Mouse (Mus musculus) midbrain, embryonic 12.5 days (tissue): ENCODE results near the gene Ankrd55. TPM values are rescaled to one million over a fixed set of nuclear protein-coding genes. Genes with fewer than 3 reads are reported as not detected.

Experiments
- ATAC-seq: fragments of 200-750 bp; cut with Nextera tagmentation; 2 replicates; pipeline ENCODE4 v1.8.0; 2017; ENCODE audit warnings: low read depth, moderate TSS enrichment, moderate library complexity; ENCODE audit not compliant: low FRiP score
- H3K27ac ChIP-seq: fragments of 300-500 bp; sonication (generic); replicated peaks from 2 replicates; pipeline ENCODE4 v1.5.1; 2016; ENCODE audit warnings: mild to moderate bottlenecking
- H3K27me3 ChIP-seq: fragments of 300-500 bp; sonication (generic); 2 replicates; pipeline ENCODE4 v1.6.1; 2016; ENCODE audit warnings: mild to moderate bottlenecking
- H3K36me3 ChIP-seq: fragments of 300-500 bp; sonication (generic); 2 replicates; pipeline ENCODE4 v1.6.1; 2016
- H3K4me1 ChIP-seq: fragments of 300-500 bp; sonication (generic); 2 replicates; pipeline ENCODE4 v1.6.1; 2016
- H3K4me2 ChIP-seq: fragments of 300-500 bp; sonication (generic); replicated peaks from 2 replicates; pipeline ENCODE4 v1.6.1; 2016; ENCODE audit warnings: mild to moderate bottlenecking, moderate library complexity
- H3K4me3 ChIP-seq: fragments of 300-500 bp; sonication (generic); 2 replicates; pipeline ENCODE4 v1.5.1; 2016; ENCODE audit warnings: mild to moderate bottlenecking
- H3K9ac ChIP-seq: fragments of 300-500 bp; sonication (generic); replicated peaks from 2 replicates; pipeline ENCODE4 v1.6.1; 2016; ENCODE audit warnings: mild to moderate bottlenecking, moderate library complexity
- H3K9me3 ChIP-seq: fragments of 300-500 bp; sonication (generic); 2 replicates; pipeline ENCODE4 v1.6.1; 2016; ENCODE audit warnings: mild to moderate bottlenecking
- WGBS: fragments of 180-500 bp; shearing (Covaris S2); methylation state at CpG from one replicate; pipeline ENCODE4 v1.1.7; 2016; 5-methylcytosine and 5-hydroxymethylcytosine counted together
- polyA plus RNA-seq: library from polyadenylated mRNA; unstranded; fragments of >200 nt; fragmentation: Nextera tagmentation; extraction: Ambion mirVana; gene quantifications from 2 replicates; pipeline ENCODE4 v1.2.1, GENCODE M21; 2016

Ankrd55 gene
- polyA plus RNA-seq, 1 experiment from 2014 or later, result 3.3 TPM

DNA sequence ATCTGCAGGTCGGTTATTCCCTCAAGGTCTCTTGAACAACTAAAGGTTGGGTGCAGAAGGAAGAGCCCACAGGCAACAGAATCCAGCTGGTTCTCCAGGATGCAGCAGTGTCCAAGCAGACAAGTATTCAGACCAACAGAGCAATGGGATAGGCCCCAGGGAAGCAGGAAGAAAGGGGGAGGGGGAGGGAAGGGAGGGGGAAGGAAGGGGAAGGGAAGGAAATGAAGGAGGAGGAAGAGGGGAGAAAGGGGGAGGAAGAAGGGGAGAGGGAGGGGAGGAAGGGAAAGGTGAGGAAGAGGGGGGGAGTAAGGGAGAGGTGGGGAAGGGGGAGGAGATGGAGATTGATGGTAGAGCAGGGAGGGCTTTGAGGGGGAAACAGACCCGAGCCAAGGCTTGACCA, 121.1 kb downstream of the Ankrd55 start:
- ATAC-seq, result no peak
- no peak overlapping the region for H3K4me3 ChIP-seq
- 84% methylated on average over 2 of the region's 2 CpGs for WGBS
- no peaks in the 10 kb centered on the region for H3K9me3 ChIP-seq
- no peaks in the 10 kb centered on the region for H3K27me3 ChIP-seq
- H3K36me3 ChIP-seq, result no peaks in the 10 kb centered on the region
- no peak overlapping the region for H3K9ac ChIP-seq
- no peak overlapping the region for H3K27ac ChIP-seq
- H3K4me2 ChIP-seq, result no peak overlapping the region
- no peaks in the 10 kb centered on the region for H3K4me1 ChIP-seq

- H3K9me3 ChIP-seq, result no peaks in the 10 kb centered on the region
- ATAC-seq, result no peak
- WGBS, result 77% methylated on average over 1 of the region's 1 CpGs
Measured at GRCm38 (mm10) chr13:112409851-112410250, 121.6 kb downstream of the Ankrd55 start.

DNA sequence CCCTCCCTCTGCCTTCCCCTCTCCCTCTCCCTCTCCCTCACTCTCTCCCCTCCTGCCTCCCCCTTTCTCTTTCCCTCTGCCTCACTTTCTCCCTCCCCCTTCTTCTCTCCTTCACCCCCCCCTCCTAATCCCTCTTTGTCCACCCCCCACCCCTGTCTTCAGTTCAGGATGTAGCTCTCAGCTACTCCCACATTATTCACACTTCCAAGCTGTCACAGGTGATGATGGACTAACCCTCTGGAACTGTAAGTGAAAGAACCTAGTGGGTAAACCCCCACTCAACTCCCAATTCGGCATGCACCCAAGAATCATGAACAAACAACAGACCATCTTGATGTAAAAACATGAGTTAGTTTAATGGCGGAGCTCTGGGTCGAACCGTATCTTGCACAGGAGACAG, 122.2 kb downstream of the Ankrd55 start:
- Histone ChIP-seq H3K27ac (no peak overlapping the region), H3K9ac (no peak overlapping the region), H3K27me3 (no peaks in the 10 kb centered on the region), H3K36me3 (no peaks in the 10 kb centered on the region), H3K4me2 (no peak overlapping the region), H3K4me3 (no peak overlapping the region), H3K9me3 (no peaks in the 10 kb centered on the region), H3K4me1 (no peaks in the 10 kb centered on the region)
- WGBS, result 94% methylated on average over 4 of the region's 4 CpGs
- no peak for ATAC-seq

More at GRCm38 (mm10) chr13:112409851-112410250, 121.6 kb downstream of the Ankrd55 start:
- H3K27me3 ChIP-seq, result no peaks in the 10 kb centered on the region
- no peak overlapping the region for H3K4me3 ChIP-seq
- H3K4me2 ChIP-seq, result no peak overlapping the region
- H3K4me1 ChIP-seq, result no peaks in the 10 kb centered on the region
- H3K27ac ChIP-seq, result no peak overlapping the region
- no peak overlapping the region for H3K9ac ChIP-seq
- no peaks in the 10 kb centered on the region for H3K36me3 ChIP-seq

DNA sequence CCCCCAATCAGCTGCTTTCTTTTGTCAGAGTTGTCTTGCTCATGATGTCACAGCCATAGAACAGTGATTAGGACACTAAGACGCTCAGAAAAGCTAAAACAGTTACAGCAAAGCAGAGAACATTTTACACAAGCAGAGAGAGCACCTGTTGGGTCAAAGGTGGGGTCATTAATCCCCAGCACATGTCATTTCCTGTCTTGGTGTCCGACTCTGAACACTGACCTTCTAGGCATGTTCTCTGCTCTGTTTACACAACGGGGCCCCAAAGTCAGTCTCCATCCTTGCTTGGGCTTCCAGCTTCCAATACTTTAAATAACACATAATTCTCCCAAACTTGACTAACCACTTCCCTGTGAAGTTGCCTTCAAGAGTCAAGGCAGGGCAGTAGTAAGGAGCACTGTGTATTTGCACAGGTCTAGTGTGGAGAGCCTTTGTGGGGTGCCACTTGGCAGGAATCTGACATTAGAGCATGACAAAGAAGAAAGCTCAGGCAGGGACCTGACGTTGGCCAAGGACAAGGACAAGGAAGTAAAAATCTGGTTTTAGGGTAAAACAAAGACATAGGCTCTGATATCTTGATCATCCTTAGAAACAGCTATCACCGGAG, 123.1 kb downstream of the Ankrd55 start:
- WGBS, result 83% methylated on average over 5 of the region's 5 CpGs
- no peaks in the 10 kb centered on the region for H3K36me3 ChIP-seq

GRCm38 (mm10) chr13:112412251-112412650, 124.0 kb downstream of the Ankrd55 start:
- H3K9me3 ChIP-seq, result no peaks in the 10 kb centered on the region
- ATAC-seq, result no peak
- H3K9ac ChIP-seq, result no peak overlapping the region
- H3K27ac ChIP-seq, result no peak overlapping the region
- no peaks in the 10 kb centered on the region for H3K27me3 ChIP-seq
- no peak overlapping the region for H3K4me3 ChIP-seq
- H3K36me3 ChIP-seq, result no peaks in the 10 kb centered on the region
- 0 out of 2 replicates have a peak, but pooled peaks cover 9% of the 10 kb centered on the region for H3K4me1 ChIP-seq
- no peak overlapping the region for H3K4me2 ChIP-seq
- 88% methylated on average over 2 of the region's 3 CpGs for WGBS

More for the DNA sequence above, 123.1 kb downstream of the Ankrd55 start:
- Histone ChIP-seq H3K4me2 (no peak overlapping the region), H3K4me1 (0 out of 2 replicates have a peak, but pooled peaks cover under 1% of the 10 kb centered on the region), H3K4me3 (no peak overlapping the region), H3K9ac (no peak overlapping the region), H3K27me3 (no peaks in the 10 kb centered on the region), H3K27ac (no peak overlapping the region), H3K9me3 (no peaks in the 10 kb centered on the region)
- ATAC-seq, result no peak

- WGBS, result 76% methylated on average over 5 of the region's 5 CpGs
Measured at GRCm38 (mm10) chr13:112412824-112413223, 124.6 kb downstream of the Ankrd55 start.

GRCm38 (mm10) chr13:112413611-112414010, 125.4 kb downstream of the Ankrd55 start:
- no peak for ATAC-seq
- 90% methylated on average over 8 of the region's 8 CpGs for WGBS
- Histone ChIP-seq H3K27me3 (no peaks in the 10 kb centered on the region), H3K27ac (no peak overlapping the region), H3K4me2 (no peak overlapping the region), H3K4me1 (0 out of 2 replicates have a peak, but pooled peaks cover 9% of the 10 kb centered on the region), H3K9ac (no peak overlapping the region), H3K9me3 (no peaks in the 10 kb centered on the region), H3K36me3 (no peaks in the 10 kb centered on the region), H3K4me3 (no peak overlapping the region)

More at GRCm38 (mm10) chr13:112412824-112413223, 124.6 kb downstream of the Ankrd55 start:
- H3K4me3 ChIP-seq, result no peak overlapping the region
- no peaks in the 10 kb centered on the region for H3K36me3 ChIP-seq
- H3K9ac ChIP-seq, result no peak overlapping the region
- ATAC-seq, result no peak
- no peaks in the 10 kb centered on the region for H3K27me3 ChIP-seq
- H3K4me1 ChIP-seq, result 0 out of 2 replicates have a peak, but pooled peaks cover 9% of the 10 kb centered on the region
- no peak overlapping the region for H3K27ac ChIP-seq
- H3K9me3 ChIP-seq, result no peaks in the 10 kb centered on the region
- H3K4me2 ChIP-seq, result no peak overlapping the region

- Histone ChIP-seq H3K27ac (no peak overlapping the region), H3K4me1 (0 out of 2 replicates have a peak, but pooled peaks cover 9% of the 10 kb centered on the region), H3K9me3 (no peaks in the 10 kb centered on the region), H3K4me3 (no peak overlapping the region), H3K9ac (no peak overlapping the region), H3K36me3 (no peaks in the 10 kb centered on the region), H3K4me2 (no peak overlapping the region), H3K27me3 (no peaks in the 10 kb centered on the region)
- ATAC-seq, result no peak
- WGBS, result 70% methylated on average over 6 of the region's 6 CpGs
Measured at GRCm38 (mm10) chr13:112415896-112416295, 127.6 kb downstream of the Ankrd55 start.

DNA sequence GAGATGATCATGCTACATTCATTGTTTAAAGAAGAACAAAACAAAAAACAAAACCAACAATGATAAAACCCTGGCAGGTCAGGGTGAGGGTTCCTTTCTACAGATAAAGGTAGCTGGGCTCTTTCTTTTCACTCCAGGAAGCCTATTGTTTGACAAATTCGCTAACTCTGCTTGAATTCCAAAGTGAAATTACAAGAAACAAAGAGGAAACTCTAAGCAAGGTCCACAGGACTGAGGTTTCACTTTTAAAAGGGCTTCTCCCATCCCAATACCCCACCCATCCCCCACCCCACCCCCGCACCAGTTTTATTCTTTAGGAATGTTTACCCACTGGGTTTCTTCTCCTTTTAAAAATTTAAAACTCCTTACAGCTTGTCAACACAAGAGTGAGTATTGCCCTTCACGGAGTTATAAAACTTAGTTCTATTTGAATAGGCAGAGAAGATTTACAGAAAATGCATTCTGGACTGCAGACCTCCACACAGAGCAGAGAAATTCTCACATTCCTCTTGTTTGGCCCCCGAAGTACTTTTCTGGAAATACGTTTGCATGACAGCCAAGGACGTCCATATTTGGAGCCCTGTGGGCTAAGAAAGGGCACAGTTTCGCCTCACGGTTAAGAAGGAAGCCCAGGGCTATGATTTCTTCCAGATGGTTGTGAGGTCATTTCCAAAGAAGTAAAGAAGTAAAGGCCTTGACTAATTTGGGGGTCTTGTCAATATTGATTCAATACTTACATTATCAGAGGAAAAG, 128.3 kb downstream of the Ankrd55 start:
- no peak overlapping the region for H3K4me2 ChIP-seq
- 0 out of 2 replicates have a peak, but pooled peaks cover 9% of the 10 kb centered on the region for H3K4me1 ChIP-seq
- no peak for ATAC-seq
- WGBS, result 18% methylated on average over 8 of the region's 8 CpGs
- no peaks in the 10 kb centered on the region for H3K36me3 ChIP-seq
- H3K9me3 ChIP-seq, result no peaks in the 10 kb centered on the region
- no peak overlapping the region for H3K4me3 ChIP-seq
- no peak overlapping the region for H3K9ac ChIP-seq
- no peaks in the 10 kb centered on the region for H3K27me3 ChIP-seq
- no peak overlapping the region for H3K27ac ChIP-seq

DNA sequence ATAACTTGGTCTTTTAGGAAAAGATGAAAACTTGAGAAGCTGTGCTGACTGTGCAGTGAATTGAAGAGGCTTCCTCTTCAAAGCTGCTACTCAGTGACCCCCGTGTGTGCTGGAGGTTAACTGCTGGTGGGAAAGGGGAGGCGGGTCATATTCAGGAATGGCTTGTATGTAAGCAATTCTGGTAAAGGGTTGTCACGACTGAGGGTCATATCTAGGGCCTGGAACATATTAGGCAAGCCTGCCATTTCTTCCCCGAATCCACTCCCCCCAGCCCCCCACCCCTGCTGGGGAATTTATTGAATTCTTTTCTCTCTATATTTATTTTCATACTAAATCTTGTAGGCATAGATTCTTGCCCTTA, 128.9 kb downstream of the Ankrd55 start:
- no peak for ATAC-seq

GRCm38 (mm10) chr13:112417861-112418423, 129.7 kb downstream of the Ankrd55 start:
- no peak for ATAC-seq
- Histone ChIP-seq H3K27ac (no peak overlapping the region), H3K36me3 (no peaks in the 10 kb centered on the region), H3K9me3 (no peaks in the 10 kb centered on the region), H3K4me3 (no peak overlapping the region), H3K4me1 (0 out of 2 replicates have a peak, but pooled peaks cover 9% of the 10 kb centered on the region), H3K27me3 (no peaks in the 10 kb centered on the region), H3K4me2 (no peak overlapping the region), H3K9ac (no peak overlapping the region)
- WGBS, result 90% methylated on average over 2 of the region's 2 CpGs

More for the DNA sequence above, 128.9 kb downstream of the Ankrd55 start:
- no peak overlapping the region for H3K27ac ChIP-seq
- H3K4me3 ChIP-seq, result no peak overlapping the region
- no peak overlapping the region for H3K4me2 ChIP-seq
- no peak overlapping the region for H3K9ac ChIP-seq
- 38% methylated on average over 4 of the region's 4 CpGs for WGBS
- H3K9me3 ChIP-seq, result no peaks in the 10 kb centered on the region
- 0 out of 2 replicates have a peak, but pooled peaks cover 9% of the 10 kb centered on the region for H3K4me1 ChIP-seq
- H3K27me3 ChIP-seq, result no peaks in the 10 kb centered on the region
- no peaks in the 10 kb centered on the region for H3K36me3 ChIP-seq

DNA sequence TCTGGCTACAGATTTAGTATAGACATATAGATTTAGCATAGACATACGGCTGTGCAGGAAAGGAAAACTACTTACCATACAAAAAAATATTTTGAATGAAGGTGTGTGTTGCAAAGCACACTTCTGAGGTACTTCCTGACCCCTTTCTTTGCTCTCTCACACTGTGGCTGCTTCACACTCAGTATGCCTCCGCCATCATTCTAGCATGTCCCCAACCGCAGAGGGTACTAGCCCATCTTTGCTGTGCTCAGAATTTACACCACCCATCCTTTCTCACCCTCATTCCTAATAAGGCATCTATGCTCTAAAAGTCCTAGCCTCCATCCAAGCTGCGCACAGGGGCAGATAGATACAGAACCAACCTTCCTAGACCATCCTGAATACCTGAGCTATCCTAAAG, 130.3 kb downstream of the Ankrd55 start:
- H3K27me3 ChIP-seq, result no peaks in the 10 kb centered on the region
- H3K4me1 ChIP-seq, result 0 out of 2 replicates have a peak, but pooled peaks cover 9% of the 10 kb centered on the region
- H3K9ac ChIP-seq, result no peak overlapping the region
- H3K36me3 ChIP-seq, result no peaks in the 10 kb centered on the region
- ATAC-seq, result no peak
- H3K27ac ChIP-seq, result no peak overlapping the region
- H3K4me3 ChIP-seq, result no peak overlapping the region
- H3K9me3 ChIP-seq, result no peaks in the 10 kb centered on the region
- no peak overlapping the region for H3K4me2 ChIP-seq
- 86% methylated on average over 4 of the region's 4 CpGs for WGBS
